In genomic region chr7:143068882-143069591, GRCm38 (mm10) we compare ENCODE assay signal across 8 mouse cellular contexts. TPM values are rescaled to one million over a fixed set of nuclear protein-coding genes. Genes with fewer than 3 reads are reported as not detected.
DNase-seq lines count a peak whose midpoint lies in the region; ATAC-seq lines count a peak whose summit lies in the region.

Tssc4 (plus strand) TSS chr7:143069249.

- ATAC-seq in hindbrain, embryonic 14.5 days (ENCODE audit: low FRiP score), result peak; percentile 97

- H3K27ac ChIP-seq in hindbrain, embryonic 14.5 days, result peak within 1 kb of the TSS; percentile 95

- DNase-seq in R1 (ENCODE audit: low read depth, low spot score), result peak; percentile 100
- peak; percentile 97 to 98 for DNase-seq in cerebellum, postnatal 25 days
- DNase-seq in frontal cortex, postnatal 25 days (ENCODE audit: low spot score in 2 of 2), result peak; percentile 88 to 96
- DNase-seq in hindbrain, embryonic 14.5 days (ENCODE audit: low spot score), result peak; percentile 100
- peak; percentile 98 to 99 for DNase-seq in layer of hippocampus, postnatal 36 days
- DNase-seq in lung, postnatal 36 days, result peak; percentile 99
- peak; percentile 100 for DNase-seq in retina, postnatal 1 day
- peak; percentile 86 to 97 for DNase-seq in urinary bladder, adult 18-20 months (ENCODE audit: low spot score in 2 of 2)

- peak within 1 kb of the TSS; percentile 78 for H3K4me3 ChIP-seq in hindbrain, embryonic 14.5 days (replicated peaks; ENCODE audit: low read length)

- no peaks in the 10 kb centered on the region for H3K27me3 ChIP-seq in hindbrain, embryonic 14.5 days (ENCODE audit: control insufficient read depth, insufficient read depth, low read length)

- no peaks in the 10 kb centered on the region for H3K9me3 ChIP-seq in hindbrain, embryonic 14.5 days (ENCODE audit: control insufficient read depth, low read length)

- H3K9ac ChIP-seq in hindbrain, embryonic 14.5 days, result peak within 1 kb of the TSS; percentile 93

- peaks cover 44% of the 10 kb centered on the region for H3K36me3 ChIP-seq in hindbrain, embryonic 14.5 days (replicated peaks; ENCODE audit: control insufficient read depth, insufficient read depth)

- peaks cover 22% of the 10 kb centered on the region for H3K4me1 ChIP-seq in hindbrain, embryonic 14.5 days (replicated peaks; ENCODE audit: control insufficient read depth, insufficient read depth, low read length)

- under 1% methylated on average over 51 of the region's 51 CpGs for WGBS in hindbrain, embryonic 14.5 days

- H3K4me2 ChIP-seq in hindbrain, embryonic 14.5 days (replicated peaks), result peak within 1 kb of the TSS; percentile 99

RNA-seq across cellular contexts. Expression of gene Tssc4, which starts in this region (rescaled TPM):
- 56.8 and 62.8 TPM in 2 replicates for polyA plus RNA-seq in hindbrain, embryonic 14.5 days (2014; fragmentation: Nextera tagmentation; extraction: Ambion mirVana)
- 10 to 100 TPM; 40.0 to 46.3 TPM for total RNA-seq in layer of hippocampus, postnatal 36 days (2021)

Comparison
In these comparisons a context has a peak if more than half of its experiments do, and no peak if none do; other contexts are left out.
1. Peak in every context shown above with its lines: DNase-seq, ATAC-seq, H3K4me3 ChIP-seq and H3K27ac ChIP-seq.